Mouse (Mus musculus): Measurements from ENCODE around the gene Dnah17. TPM values are rescaled to one million over a fixed set of nuclear protein-coding genes. Genes with fewer than 3 reads are reported as not detected.

Dnah17 gene
- polyA plus RNA-seq, 1 experiment from 2014 or later = 0.16 TPM

- ATAC-seq (ENCODE audit: low FRiP score, low TSS enrichment) = peak; percentile 82
- Histone ChIP-seq H3K9ac (replicated peaks; ENCODE audit: low read length) (peak within 1 kb of the TSS; percentile 92), H3K4me3 (ENCODE audit: low read length) (peak within 1 kb of the TSS; percentile 98), H3K27ac (ENCODE audit: low read length) (peak within 1 kb of the TSS; percentile 35; the same call in 1 of the 2 replicates), H3K36me3 (ENCODE audit: insufficient read depth, low read length) (no peaks in the 10 kb centered on the region), H3K9me3 (ENCODE audit: low read length) (no peaks in the 10 kb centered on the region), H3K4me1 (ENCODE audit: insufficient read depth, low read length) (peaks cover 29% of the 10 kb centered on the region), H3K27me3 (ENCODE audit: insufficient read depth, low read length) (no peaks in the 10 kb centered on the region), H3K4me2 (replicated peaks; ENCODE audit: low read depth, low read length) (peak within 1 kb of the TSS; percentile 89)
- WGBS = 6% methylated on average over 50 of the region's 51 CpGs
Observed at GRCm38 (mm10) chr11:117986126-117987031, 144.1 kb downstream of the Dnah17 start, which contains the start of gene Pgs1. Gene Pgs1, plus strand, starts transcription at chr11:117986292.

- H3K27me3 ChIP-seq (ENCODE audit: insufficient read depth, low read length) = no peaks in the 10 kb centered on the region
- no peak overlapping the region for H3K9ac ChIP-seq (replicated peaks; ENCODE audit: low read length)
- no peak for ATAC-seq (ENCODE audit: low FRiP score, low TSS enrichment)
- 68% methylated on average over 7 of the region's 7 CpGs for WGBS
- H3K27ac ChIP-seq (ENCODE audit: low read length) = no peak overlapping the region
- no peaks in the 10 kb centered on the region for H3K36me3 ChIP-seq (ENCODE audit: insufficient read depth, low read length)
- no peak overlapping the region for H3K4me2 ChIP-seq (replicated peaks; ENCODE audit: low read depth, low read length)
- peaks cover 18% of the 10 kb centered on the region for H3K4me1 ChIP-seq (ENCODE audit: insufficient read depth, low read length)
- H3K9me3 ChIP-seq (ENCODE audit: low read length) = no peaks in the 10 kb centered on the region
- H3K4me3 ChIP-seq (ENCODE audit: low read length) = no peak overlapping the region
Observed at GRCm38 (mm10) chr11:117983770-117984169, 146.7 kb downstream of the Dnah17 start.

GRCm38 (mm10) chr11:117982426-117982825, 148.0 kb downstream of the Dnah17 start:
- H3K27ac ChIP-seq (ENCODE audit: low read length) = 0 out of 2 replicates have a peak overlapping the region, but pooled peaks have one; percentile 16
- H3K9me3 ChIP-seq (ENCODE audit: low read length) = no peaks in the 10 kb centered on the region
- ATAC-seq (ENCODE audit: low FRiP score, low TSS enrichment) = no peak
- H3K27me3 ChIP-seq (ENCODE audit: insufficient read depth, low read length) = no peaks in the 10 kb centered on the region
- peaks cover 7% of the 10 kb centered on the region for H3K4me1 ChIP-seq (ENCODE audit: insufficient read depth, low read length)
- H3K4me2 ChIP-seq (replicated peaks; ENCODE audit: low read depth, low read length) = no peak overlapping the region
- H3K36me3 ChIP-seq (ENCODE audit: insufficient read depth, low read length) = no peaks in the 10 kb centered on the region
- no peak overlapping the region for H3K9ac ChIP-seq (replicated peaks; ENCODE audit: low read length)
- no peak overlapping the region for H3K4me3 ChIP-seq (ENCODE audit: low read length)
- 61% methylated on average over 5 of the region's 5 CpGs for WGBS

GRCm38 (mm10) chr11:117979388-117979787, 151.0 kb downstream of the Dnah17 start:
- Histone ChIP-seq H3K27ac (ENCODE audit: low read length) (no peak overlapping the region), H3K27me3 (ENCODE audit: insufficient read depth, low read length) (no peaks in the 10 kb centered on the region), H3K9me3 (ENCODE audit: low read length) (no peaks in the 10 kb centered on the region), H3K36me3 (ENCODE audit: insufficient read depth, low read length) (no peaks in the 10 kb centered on the region), H3K9ac (replicated peaks; ENCODE audit: low read length) (no peak overlapping the region), H3K4me3 (ENCODE audit: low read length) (no peak overlapping the region), H3K4me1 (ENCODE audit: insufficient read depth, low read length) (peaks cover 24% of the 10 kb centered on the region), H3K4me2 (replicated peaks; ENCODE audit: low read depth, low read length) (no peak overlapping the region)
- ATAC-seq (ENCODE audit: low FRiP score, low TSS enrichment) = no peak
- 72% methylated on average over 7 of the region's 7 CpGs for WGBS

DNA sequence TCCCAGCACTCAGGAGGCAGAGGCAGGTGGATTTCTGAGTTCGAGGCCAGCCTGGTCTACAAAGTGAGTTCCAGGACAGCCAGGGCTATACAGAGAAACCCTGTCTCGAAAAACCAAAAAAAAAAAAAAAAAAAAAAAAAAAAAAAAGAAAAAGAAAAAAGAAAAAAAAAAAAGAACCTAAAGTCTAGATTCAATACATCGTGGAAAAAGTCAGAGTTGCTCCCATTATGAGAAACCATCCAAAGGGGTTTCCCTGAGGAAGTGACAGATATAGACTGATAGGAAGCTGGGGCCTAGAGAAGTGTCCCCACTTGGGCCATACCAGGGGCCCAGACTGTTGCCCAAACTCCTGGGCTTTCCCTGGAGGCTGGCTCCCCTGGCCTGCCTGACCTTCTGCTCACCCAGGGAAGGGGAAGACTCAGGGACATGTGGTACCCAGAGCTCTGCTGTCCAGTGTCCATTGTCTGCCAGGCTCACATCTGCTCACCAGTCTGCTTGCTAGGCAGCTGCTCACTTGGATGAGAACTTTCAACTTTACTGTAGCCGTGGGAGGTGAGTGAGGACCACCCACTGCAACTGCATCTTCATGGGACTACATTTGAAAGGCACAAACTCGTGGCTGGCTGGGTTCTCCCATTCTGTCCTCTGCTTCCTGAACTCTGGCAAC, 152.6 kb downstream of the Dnah17 start:
- 58% methylated on average over 4 of the region's 5 CpGs for WGBS

GRCm38 (mm10) chr11:117976081-117976582, 154.3 kb downstream of the Dnah17 start:
- Histone ChIP-seq H3K4me1 (ENCODE audit: insufficient read depth, low read length) (peaks cover 30% of the 10 kb centered on the region), H3K27me3 (ENCODE audit: insufficient read depth, low read length) (no peaks in the 10 kb centered on the region), H3K9ac (replicated peaks; ENCODE audit: low read length) (peak overlapping the region; percentile 61), H3K4me3 (ENCODE audit: low read length) (no peak overlapping the region), H3K9me3 (ENCODE audit: low read length) (no peaks in the 10 kb centered on the region), H3K4me2 (replicated peaks; ENCODE audit: low read depth, low read length) (no peak overlapping the region), H3K27ac (ENCODE audit: low read length) (peak overlapping the region; percentile 88), H3K36me3 (ENCODE audit: insufficient read depth, low read length) (no peaks in the 10 kb centered on the region)
- WGBS = 11% methylated on average over 8 of the region's 8 CpGs
- ATAC-seq (ENCODE audit: low FRiP score, low TSS enrichment) = peak; percentile 73

More for the DNA sequence above, 152.6 kb downstream of the Dnah17 start:
- Histone ChIP-seq H3K36me3 (ENCODE audit: insufficient read depth, low read length) (no peaks in the 10 kb centered on the region), H3K27me3 (ENCODE audit: insufficient read depth, low read length) (no peaks in the 10 kb centered on the region), H3K4me3 (ENCODE audit: low read length) (no peak overlapping the region), H3K9ac (replicated peaks; ENCODE audit: low read length) (no peak overlapping the region), H3K4me1 (ENCODE audit: insufficient read depth, low read length) (peaks cover 30% of the 10 kb centered on the region), H3K4me2 (replicated peaks; ENCODE audit: low read depth, low read length) (no peak overlapping the region), H3K27ac (ENCODE audit: low read length) (no peak overlapping the region), H3K9me3 (ENCODE audit: low read length) (no peaks in the 10 kb centered on the region)
- ATAC-seq (ENCODE audit: low FRiP score, low TSS enrichment) = no peak

GRCm38 (mm10) chr11:117975211-117975967, 155.0 kb downstream of the Dnah17 start:
- H3K9ac ChIP-seq (replicated peaks; ENCODE audit: low read length) = peak overlapping the region; percentile 61
- H3K27ac ChIP-seq (ENCODE audit: low read length) = peak overlapping the region; percentile 88
- ATAC-seq (ENCODE audit: low FRiP score, low TSS enrichment) = peak; percentile 40; the same call in 1 of the 2 replicates
- H3K9me3 ChIP-seq (ENCODE audit: low read length) = no peaks in the 10 kb centered on the region
- no peak overlapping the region for H3K4me3 ChIP-seq (ENCODE audit: low read length)
- no peak overlapping the region for H3K4me2 ChIP-seq (replicated peaks; ENCODE audit: low read depth, low read length)
- WGBS = 7% methylated on average over 18 of the region's 18 CpGs
- H3K4me1 ChIP-seq (ENCODE audit: insufficient read depth, low read length) = peaks cover 37% of the 10 kb centered on the region
- H3K36me3 ChIP-seq (ENCODE audit: insufficient read depth, low read length) = no peaks in the 10 kb centered on the region
- H3K27me3 ChIP-seq (ENCODE audit: insufficient read depth, low read length) = no peaks in the 10 kb centered on the region

- no peaks in the 10 kb centered on the region for H3K36me3 ChIP-seq (ENCODE audit: insufficient read depth, low read length)
- H3K9me3 ChIP-seq (ENCODE audit: low read length) = no peaks in the 10 kb centered on the region
- H3K4me2 ChIP-seq (replicated peaks; ENCODE audit: low read depth, low read length) = no peak overlapping the region
- H3K27ac ChIP-seq (ENCODE audit: low read length) = peak overlapping the region; percentile 88; the same call in 1 of the 2 replicates
- no peak overlapping the region for H3K9ac ChIP-seq (replicated peaks; ENCODE audit: low read length)
- peaks cover 44% of the 10 kb centered on the region for H3K4me1 ChIP-seq (ENCODE audit: insufficient read depth, low read length)
- WGBS = 52% methylated on average over 14 of the region's 14 CpGs
- no peak for ATAC-seq (ENCODE audit: low FRiP score, low TSS enrichment)
- no peak overlapping the region for H3K4me3 ChIP-seq (ENCODE audit: low read length)
- H3K27me3 ChIP-seq (ENCODE audit: insufficient read depth, low read length) = no peaks in the 10 kb centered on the region
Observed at GRCm38 (mm10) chr11:117974327-117975125, 155.9 kb downstream of the Dnah17 start.

DNA sequence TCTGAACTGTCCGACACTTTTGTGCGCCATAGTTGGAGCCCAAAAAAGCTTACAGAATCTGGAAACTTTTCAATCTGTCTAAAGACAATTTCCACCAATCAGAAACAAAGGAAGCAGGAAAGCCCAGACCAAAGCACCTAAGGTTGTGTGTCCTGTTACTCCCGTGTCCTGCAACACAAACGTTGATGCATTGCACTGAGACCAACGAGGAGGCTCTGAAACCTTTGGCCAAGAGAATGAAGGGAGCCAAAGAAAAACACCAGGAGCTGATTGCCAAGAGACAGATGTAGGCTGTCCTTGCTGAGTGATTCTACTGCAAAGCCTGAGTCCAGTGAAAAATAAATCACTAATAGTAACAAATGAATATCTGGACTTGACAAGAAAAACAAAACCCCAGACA, 156.9 kb downstream of the Dnah17 start:
- WGBS = 38% methylated on average over 5 of the region's 5 CpGs

More for the DNA sequence above, 156.9 kb downstream of the Dnah17 start:
- no peaks in the 10 kb centered on the region for H3K9me3 ChIP-seq (ENCODE audit: low read length)
- H3K36me3 ChIP-seq (ENCODE audit: insufficient read depth, low read length) = no peaks in the 10 kb centered on the region
- no peak overlapping the region for H3K9ac ChIP-seq (replicated peaks; ENCODE audit: low read length)
- H3K4me2 ChIP-seq (replicated peaks; ENCODE audit: low read depth, low read length) = no peak overlapping the region
- peaks cover 46% of the 10 kb centered on the region for H3K4me1 ChIP-seq (ENCODE audit: insufficient read depth, low read length)
- no peak overlapping the region for H3K27ac ChIP-seq (ENCODE audit: low read length)
- no peak for ATAC-seq (ENCODE audit: low FRiP score, low TSS enrichment)
- H3K27me3 ChIP-seq (ENCODE audit: insufficient read depth, low read length) = no peaks in the 10 kb centered on the region
- no peak overlapping the region for H3K4me3 ChIP-seq (ENCODE audit: low read length)

Data from kidney, embryonic 16.5 days (tissue).